Mouse (Mus musculus) lung, postnatal 0 days (tissue): ENCODE measurements around the gene Magi1. TPM values are rescaled to one million over a fixed set of nuclear protein-coding genes. Genes with fewer than 3 reads are reported as not detected.

Experiments
- ATAC-seq: fragments of 200-750 bp; cut with Nextera tagmentation; 2 replicates; pipeline ENCODE4 v1.8.0; 2017; ENCODE audit warnings: moderate library complexity
- DNase-seq: peaks from one replicate; pipeline ENCODE4 v3.0.0-alpha.2; 2016; ENCODE audit warnings: low spot score
- H3K27ac ChIP-seq: fragments of 300-500 bp; sonication (generic); 2 replicates; pipeline ENCODE4 v1.5.1; 2014; ENCODE audit warnings: antibody characterized with exemption, mild to moderate bottlenecking, low read length, mixed read lengths
- H3K27me3 ChIP-seq: fragments of 300-500 bp; sonication (generic); replicated peaks from 2 replicates; pipeline ENCODE4 v1.6.1; 2014; ENCODE audit warnings: low read length, mixed read lengths; ENCODE audit not compliant: insufficient read depth
- H3K36me3 ChIP-seq: fragments of 300-500 bp; sonication (generic); 2 replicates; pipeline ENCODE4 v1.6.1; 2014; ENCODE audit warnings: low read length, mixed read lengths; ENCODE audit not compliant: insufficient read depth
- H3K4me1 ChIP-seq: fragments of 300-500 bp; sonication (generic); 2 replicates; pipeline ENCODE4 v1.6.1; 2014; ENCODE audit warnings: antibody characterized with exemption, low read depth, low read length, mixed read lengths; ENCODE audit not compliant: insufficient read depth
- H3K4me2 ChIP-seq: fragments of 300-500 bp; sonication (generic); replicated peaks from 2 replicates; pipeline ENCODE4 v1.6.1; 2014; ENCODE audit warnings: low read depth, mild to moderate bottlenecking, low read length, moderate library complexity, mixed read lengths
- H3K4me3 ChIP-seq: fragments of 300-500 bp; sonication (generic); 2 replicates; pipeline ENCODE4 v1.5.1; 2014; ENCODE audit warnings: low read depth, low read length
- H3K9ac ChIP-seq: fragments of 300-500 bp; sonication (generic); replicated peaks from 2 replicates; pipeline ENCODE4 v1.6.1; 2014; ENCODE audit warnings: low read depth, mild to moderate bottlenecking
- H3K9me3 ChIP-seq: fragments of 300-500 bp; sonication (generic); 2 replicates; pipeline ENCODE4 v1.6.1; 2016; ENCODE audit warnings: low read length, mixed read lengths
- CTCF ChIP-seq: IDR thresholded peaks from 2 replicates; pipeline ENCODE4 v1.5.1; 2016; ENCODE audit warnings: antibody characterized with exemption, mild to moderate bottlenecking
- EP300 ChIP-seq: IDR thresholded peaks from 2 replicates; pipeline ENCODE4 v1.6.1; 2016; ENCODE audit warnings: antibody characterized with exemption, mild to moderate bottlenecking, control low read depth
- WGBS: fragments of 180-500 bp; shearing (Covaris S2); extraction: QIAGEN DNeasy Blood & Tissue Kit; methylation state at CpG from one replicate; pipeline ENCODE4 v1.1.7; 2014; 5-methylcytosine and 5-hydroxymethylcytosine counted together
- polyA plus RNA-seq: library from polyadenylated mRNA; unstranded; fragments of >200 nt; fragmentation: Nextera tagmentation; extraction: Ambion mirVana; gene quantifications from 2 replicates; pipeline ENCODE4 v1.2.1, GENCODE M21; 2015

The Magi1 gene
- polyA plus RNA-seq, 1 experiment from 2014 or later: 10.7 TPM

- ATAC-seq: no peak
- DNase-seq: no peak
- Histone ChIP-seq H3K9me3 (no peaks in the 10 kb centered on the region), H3K4me3 (no peak overlapping the region), H3K36me3 (no peaks in the 10 kb centered on the region), H3K4me2 (no peak overlapping the region), H3K27ac (no peak overlapping the region), H3K9ac (no peak overlapping the region), H3K4me1 (no peaks in the 10 kb centered on the region), H3K27me3 (no peaks in the 10 kb centered on the region)
- 82% methylated on average over 8 of the region's 8 CpGs for WGBS
- TF ChIP-seq CTCF (no peak), EP300 (no peak)
Observed at GRCm38 (mm10) chr6:93996841-93997485, 286.8 kb downstream of the Magi1 start.

- H3K27ac ChIP-seq: no peak overlapping the region
- DNase-seq (no peak), ATAC-seq (no peak)
- no peak overlapping the region for H3K4me3 ChIP-seq
- no peaks in the 10 kb centered on the region for H3K9me3 ChIP-seq
- 24% methylated on average over 3 of the region's 3 CpGs for WGBS
- no peaks in the 10 kb centered on the region for H3K36me3 ChIP-seq
- no peaks in the 10 kb centered on the region for H3K27me3 ChIP-seq
- no peak for TF ChIP-seq CTCF
- no peak for TF ChIP-seq EP300
- H3K9ac ChIP-seq: no peak overlapping the region
- no peaks in the 10 kb centered on the region; the same call in 1 of the 2 replicates for H3K4me1 ChIP-seq
- H3K4me2 ChIP-seq: no peak overlapping the region
Observed at GRCm38 (mm10) chr6:93987561-93987960, 296.2 kb downstream of the Magi1 start.

GRCm38 (mm10) chr6:93985111-93985510, 298.6 kb downstream of the Magi1 start:
- DNase-seq: peak; percentile 10
- no peaks in the 10 kb centered on the region for H3K9me3 ChIP-seq
- H3K4me3 ChIP-seq: no peak overlapping the region
- no peak overlapping the region for H3K4me2 ChIP-seq
- H3K9ac ChIP-seq: no peak overlapping the region
- H3K36me3 ChIP-seq: no peaks in the 10 kb centered on the region
- 62% methylated on average over 9 of the region's 9 CpGs for WGBS
- no peaks in the 10 kb centered on the region; the same call in 1 of the 2 replicates for H3K4me1 ChIP-seq
- H3K27me3 ChIP-seq: no peaks in the 10 kb centered on the region
- no peak overlapping the region for H3K27ac ChIP-seq
- TF ChIP-seq CTCF (peak; percentile 77), EP300 (no peak)
- ATAC-seq: no peak

GRCm38 (mm10) chr6:93983551-93983950, 300.2 kb downstream of the Magi1 start:
- H3K4me1 ChIP-seq: no peaks in the 10 kb centered on the region
- no peak overlapping the region for H3K4me2 ChIP-seq
- ATAC-seq (no peak), DNase-seq (no peak)
- H3K36me3 ChIP-seq: no peaks in the 10 kb centered on the region
- H3K9ac ChIP-seq: no peak overlapping the region
- H3K9me3 ChIP-seq: no peaks in the 10 kb centered on the region
- H3K27ac ChIP-seq: no peak overlapping the region
- WGBS: 74% methylated on average over 3 of the region's 3 CpGs
- TF ChIP-seq EP300: no peak
- no peak for TF ChIP-seq CTCF
- H3K27me3 ChIP-seq: no peaks in the 10 kb centered on the region
- H3K4me3 ChIP-seq: no peak overlapping the region

GRCm38 (mm10) chr6:93981211-93981610, 302.5 kb downstream of the Magi1 start:
- 56% methylated on average over 8 of the region's 8 CpGs for WGBS
- ATAC-seq: no peak
- no peak for DNase-seq
- H3K9ac ChIP-seq: no peak overlapping the region
- TF ChIP-seq EP300 (no peak), CTCF (no peak)
- no peak overlapping the region for H3K27ac ChIP-seq
- no peaks in the 10 kb centered on the region for H3K27me3 ChIP-seq
- no peaks in the 10 kb centered on the region for H3K9me3 ChIP-seq
- H3K4me2 ChIP-seq: no peak overlapping the region
- H3K4me3 ChIP-seq: no peak overlapping the region
- H3K4me1 ChIP-seq: no peaks in the 10 kb centered on the region
- no peaks in the 10 kb centered on the region for H3K36me3 ChIP-seq

GRCm38 (mm10) chr6:93979241-93979640, 304.5 kb downstream of the Magi1 start:
- Histone ChIP-seq H3K4me3 (no peak overlapping the region), H3K36me3 (no peaks in the 10 kb centered on the region), H3K4me1 (no peaks in the 10 kb centered on the region), H3K4me2 (no peak overlapping the region), H3K27me3 (no peaks in the 10 kb centered on the region), H3K9ac (no peak overlapping the region), H3K27ac (no peak overlapping the region), H3K9me3 (no peaks in the 10 kb centered on the region)
- TF ChIP-seq CTCF (no peak), EP300 (no peak)
- WGBS: 83% methylated on average over 3 of the region's 3 CpGs
- DNase-seq: no peak
- ATAC-seq: no peak

- Histone ChIP-seq H3K4me2 (no peak overlapping the region), H3K36me3 (no peaks in the 10 kb centered on the region), H3K9ac (no peak overlapping the region), H3K4me1 (no peaks in the 10 kb centered on the region), H3K9me3 (no peaks in the 10 kb centered on the region), H3K4me3 (no peak overlapping the region), H3K27ac (no peak overlapping the region), H3K27me3 (no peaks in the 10 kb centered on the region)
- TF ChIP-seq CTCF (no peak), EP300 (no peak)
- DNase-seq: no peak
- no peak for ATAC-seq
- 75% methylated on average over 2 of the region's 2 CpGs for WGBS
Observed at GRCm38 (mm10) chr6:93968721-93969120, 315.0 kb downstream of the Magi1 start.
